Mouse (Mus musculus) limb, embryonic 14.5 days (tissue): ENCODE results near the gene Ms4a15. TPM values are rescaled to one million over a fixed set of nuclear protein-coding genes. Genes with fewer than 3 reads are reported as not detected.

Experiments
- ATAC-seq: fragments of 200-750 bp; cut with Nextera tagmentation; 2 replicates; pipeline ENCODE4 v1.8.0; 2017; ENCODE audit warnings: low read depth, moderate number of reproducible peaks, moderate TSS enrichment; ENCODE audit not compliant: low FRiP score
- DNase-seq: peaks from one replicate; pipeline ENCODE4 v3.0.0-alpha.2; 2015; ENCODE audit warnings: low spot score
- H3K27ac ChIP-seq: fragments of 300-500 bp; sonication (generic); replicated peaks from 2 replicates; pipeline ENCODE4 v1.5.1; 2014; ENCODE audit warnings: low read depth, mild to moderate bottlenecking, low read length, moderate library complexity, mixed read lengths
- H3K27me3 ChIP-seq: fragments of 300-500 bp; sonication (generic); 2 replicates; pipeline ENCODE4 v1.6.1; 2014; ENCODE audit warnings: low read length, mixed read lengths; ENCODE audit not compliant: control insufficient read depth, insufficient read depth
- H3K36me3 ChIP-seq: fragments of 300-500 bp; sonication (generic); 2 replicates; pipeline ENCODE4 v1.6.1; 2014; ENCODE audit warnings: mild to moderate bottlenecking, low read length, moderate library complexity, mixed read lengths; ENCODE audit not compliant: control insufficient read depth, insufficient read depth
- H3K4me1 ChIP-seq: fragments of 300-500 bp; sonication (generic); 2 replicates; pipeline ENCODE4 v1.6.1; 2014; ENCODE audit warnings: antibody characterized with exemption, low read length, mixed read lengths; ENCODE audit not compliant: control insufficient read depth, insufficient read depth
- H3K4me2 ChIP-seq: fragments of 300-500 bp; sonication (generic); replicated peaks from 2 replicates; pipeline ENCODE4 v1.6.1; 2014; ENCODE audit warnings: low read depth, mild to moderate bottlenecking, low read length, moderate library complexity; ENCODE audit not compliant: severe bottlenecking
- H3K4me3 ChIP-seq: fragments of 300-500 bp; sonication (generic); replicated peaks from 2 replicates; pipeline ENCODE4 v1.5.1; 2014; ENCODE audit warnings: low read length
- H3K9ac ChIP-seq: fragments of 300-500 bp; sonication (generic); 2 replicates; pipeline ENCODE4 v1.6.1; 2014; ENCODE audit warnings: mild to moderate bottlenecking, low read depth, low read length, moderate library complexity; ENCODE audit not compliant: severe bottlenecking
- H3K9me3 ChIP-seq: fragments of 300-500 bp; sonication (generic); 2 replicates; pipeline ENCODE4 v1.6.1; 2016; ENCODE audit warnings: low read length; ENCODE audit not compliant: control insufficient read depth
- POLR2A ChIP-seq: fragments of 200-500 bp; IDR thresholded peaks from 2 replicates; pipeline ENCODE4 v1.8.0; 2012; ENCODE audit warnings: inconsistent platforms, mild to moderate bottlenecking, moderate library complexity, borderline replicate concordance; ENCODE audit not compliant: insufficient read depth, insufficient read length; ENCODE audit errors: extremely low read depth
- WGBS: fragments of 180-500 bp; shearing (Covaris S2); extraction: QIAGEN DNeasy Blood & Tissue Kit; methylation state at CpG from one replicate; pipeline ENCODE4 v1.1.7; 2014; 5-methylcytosine and 5-hydroxymethylcytosine counted together
- polyA plus RNA-seq, 2 experiments: library from polyadenylated mRNA; depleted of rRNA in 1 of 2; stranded (reverse) in 1 of 2; unstranded in 1 of 2; fragments of >200 nt; fragmentation: Nextera tagmentation in 1 of 2; extraction: Ambion mirVana in 1 of 2; gene quantifications; 2 replicates each; pipeline versions ENCODE4 v1.2.1 to v1.2.3; 2012 to 2014

Gene Ms4a15
- polyA plus RNA-seq, 2 experiments, result not detected

DNA sequence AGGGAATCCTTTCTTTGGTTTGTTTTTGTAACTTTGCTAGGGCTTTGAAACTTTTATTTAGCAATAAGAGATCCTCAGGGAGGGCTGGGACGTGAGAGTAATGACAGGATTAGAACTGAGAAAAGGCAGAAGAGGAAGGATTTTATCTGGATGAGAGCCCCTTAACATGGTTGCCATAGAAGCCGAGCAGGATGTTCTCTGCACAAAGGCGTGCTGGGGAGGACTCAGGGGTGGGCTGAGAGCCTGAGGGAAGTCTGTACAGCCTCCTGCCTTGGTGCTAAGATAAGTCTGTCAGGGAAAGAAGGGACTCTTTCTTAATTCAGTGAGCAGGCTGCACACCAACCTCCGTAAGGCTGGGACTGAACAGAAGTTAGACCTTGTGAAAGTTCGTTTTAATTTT, 58.0 kb downstream of the Ms4a15 start:
- no peak for ATAC-seq
- no peaks in the 10 kb centered on the region for H3K36me3 ChIP-seq
- WGBS, result 61% methylated on average over 5 of the region's 5 CpGs
- H3K4me3 ChIP-seq, result no peak overlapping the region
- H3K27me3 ChIP-seq, result no peaks in the 10 kb centered on the region
- H3K9me3 ChIP-seq, result no peaks in the 10 kb centered on the region
- no peaks in the 10 kb centered on the region for H3K4me1 ChIP-seq
- no peak overlapping the region for H3K4me2 ChIP-seq
- no peak for DNase-seq
- no peak overlapping the region for H3K9ac ChIP-seq
- no peak overlapping the region for H3K27ac ChIP-seq
- TF ChIP-seq POLR2A, result no peak

DNA sequence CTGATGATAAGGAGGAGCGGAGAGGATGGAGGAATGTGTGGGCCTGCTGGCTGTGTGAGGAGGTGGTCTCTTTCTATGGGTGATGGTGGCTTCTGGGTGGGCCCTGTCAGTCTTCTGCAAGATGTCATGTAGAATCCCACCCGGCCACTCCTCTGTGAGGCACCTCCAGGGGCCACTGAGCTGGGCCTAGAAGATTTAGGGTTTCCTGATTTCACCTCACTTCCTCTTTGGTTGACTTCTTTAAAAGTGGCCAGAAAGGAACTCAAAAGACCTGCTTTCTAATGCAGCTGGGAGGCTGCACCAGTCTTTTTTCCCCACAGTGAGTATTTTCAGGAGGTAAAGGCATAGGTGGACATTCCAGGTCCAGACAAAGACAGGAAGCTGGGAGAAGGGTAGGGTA, 62.4 kb downstream of the Ms4a15 start:
- DNase-seq, result no peak
- no peaks in the 10 kb centered on the region for H3K9me3 ChIP-seq
- no peak overlapping the region for H3K4me2 ChIP-seq
- no peaks in the 10 kb centered on the region for H3K36me3 ChIP-seq
- WGBS, result 88% methylated on average over 2 of the region's 2 CpGs
- H3K27ac ChIP-seq, result no peak overlapping the region
- no peak overlapping the region for H3K9ac ChIP-seq
- no peaks in the 10 kb centered on the region for H3K27me3 ChIP-seq
- TF ChIP-seq POLR2A, result no peak
- H3K4me3 ChIP-seq, result no peak overlapping the region
- no peak for ATAC-seq
- H3K4me1 ChIP-seq, result no peaks in the 10 kb centered on the region

Other genes starting within 250 kb of the Ms4a15 start
- gene Cd6, start 163.2 kb downstream of the Ms4a15 start, polyA plus RNA-seq (2012; rRNA removed), result 0.04 and 0.10 TPM in 2 replicates
- gene Cd6, start 163.2 kb downstream of the Ms4a15 start, polyA plus RNA-seq (2014; fragmentation: Nextera tagmentation; extraction: Ambion mirVana), result 0.29 TPM in 1 of 2 replicates, not detected in the other
- 1.7 and 1.9 TPM in 2 replicates for gene Slc15a3, start 153.5 kb downstream of the Ms4a15 start, polyA plus RNA-seq (2012; rRNA removed)
- 1.1 and 2.1 TPM in 2 replicates for gene Slc15a3, start 153.5 kb downstream of the Ms4a15 start, polyA plus RNA-seq (2014; fragmentation: Nextera tagmentation; extraction: Ambion mirVana)
- 150 and 211 TPM in 2 replicates for gene Tmem132a, start 123.3 kb downstream of the Ms4a15 start, polyA plus RNA-seq (2012; rRNA removed)
- 67.8 and 76.2 TPM in 2 replicates for gene Tmem132a, start 123.3 kb downstream of the Ms4a15 start, polyA plus RNA-seq (2014; fragmentation: Nextera tagmentation; extraction: Ambion mirVana)
- 106 and 124 TPM in 2 replicates for gene Tmem109, start 111.2 kb downstream of the Ms4a15 start, polyA plus RNA-seq (2012; rRNA removed)
- 126 and 128 TPM in 2 replicates for gene Tmem109, start 111.2 kb downstream of the Ms4a15 start, polyA plus RNA-seq (2014; fragmentation: Nextera tagmentation; extraction: Ambion mirVana)
- gene Prpf19, start 98.0 kb downstream of the Ms4a15 start, polyA plus RNA-seq (2012; rRNA removed), result 360 and 433 TPM in 2 replicates
- gene Prpf19, start 98.0 kb downstream of the Ms4a15 start, polyA plus RNA-seq (2014; fragmentation: Nextera tagmentation; extraction: Ambion mirVana), result 39.7 and 43.6 TPM in 2 replicates
- 0.04 TPM in 1 of 2 replicates, not detected in the other for gene Zp1, start 72.6 kb downstream of the Ms4a15 start, polyA plus RNA-seq (2012; rRNA removed)
- gene Zp1, start 72.6 kb downstream of the Ms4a15 start, polyA plus RNA-seq (2014; fragmentation: Nextera tagmentation; extraction: Ambion mirVana), result not detected in 2 replicates
- gene Ptgdr2, start 56.1 kb downstream of the Ms4a15 start, polyA plus RNA-seq (2012; rRNA removed), result 0.15 and 0.33 TPM in 2 replicates
- 0.07 TPM in 2 replicates for gene Ptgdr2, start 56.1 kb downstream of the Ms4a15 start, polyA plus RNA-seq (2014; fragmentation: Nextera tagmentation; extraction: Ambion mirVana)
- gene Ccdc86, start 44.0 kb downstream of the Ms4a15 start, polyA plus RNA-seq (2012; rRNA removed), result 10.3 and 11.2 TPM in 2 replicates
- 22.4 and 23.8 TPM in 2 replicates for gene Ccdc86, start 44.0 kb downstream of the Ms4a15 start, polyA plus RNA-seq (2014; fragmentation: Nextera tagmentation; extraction: Ambion mirVana)
- gene Ms4a10, start 18.6 kb downstream of the Ms4a15 start, polyA plus RNA-seq (2012; rRNA removed), result 0.08 and 0.27 TPM in 2 replicates
- gene Ms4a10, start 18.6 kb downstream of the Ms4a15 start, polyA plus RNA-seq (2014; fragmentation: Nextera tagmentation; extraction: Ambion mirVana), result 0.57 TPM in 1 of 2 replicates, not detected in the other
- 0.05 TPM in 1 of 2 replicates, not detected in the other for gene Ms4a18, start 24.8 kb upstream of the Ms4a15 start, polyA plus RNA-seq (2012; rRNA removed)
- gene Ms4a18, start 24.8 kb upstream of the Ms4a15 start, polyA plus RNA-seq (2014; fragmentation: Nextera tagmentation; extraction: Ambion mirVana), result not detected in 2 replicates
- 0.06 TPM in 1 of 2 replicates, not detected in the other for gene Ms4a8a, start 87.9 kb upstream of the Ms4a15 start, polyA plus RNA-seq (2012; rRNA removed)
- not detected in 2 replicates for gene Ms4a8a, start 87.9 kb upstream of the Ms4a15 start, polyA plus RNA-seq (2014; fragmentation: Nextera tagmentation; extraction: Ambion mirVana)
- not detected in 2 replicates for gene 1700017D01Rik, start 137.6 kb upstream of the Ms4a15 start, polyA plus RNA-seq (2012; rRNA removed)
- gene 1700017D01Rik, start 137.6 kb upstream of the Ms4a15 start, polyA plus RNA-seq (2014; fragmentation: Nextera tagmentation; extraction: Ambion mirVana), result not detected in 2 replicates
- not detected in 2 replicates for gene 1700025F22Rik, start 172.1 kb upstream of the Ms4a15 start, polyA plus RNA-seq (2012; rRNA removed)
- gene 1700025F22Rik, start 172.1 kb upstream of the Ms4a15 start, polyA plus RNA-seq (2014; fragmentation: Nextera tagmentation; extraction: Ambion mirVana), result not detected in 2 replicates
- not detected in 2 replicates for gene Ms4a13, start 203.5 kb upstream of the Ms4a15 start, polyA plus RNA-seq (2012; rRNA removed)
- not detected in 2 replicates for gene Ms4a13, start 203.5 kb upstream of the Ms4a15 start, polyA plus RNA-seq (2014; fragmentation: Nextera tagmentation; extraction: Ambion mirVana)
- not detected in 2 replicates for gene Ms4a12, start 239.2 kb upstream of the Ms4a15 start, polyA plus RNA-seq (2012; rRNA removed)
- gene Ms4a12, start 239.2 kb upstream of the Ms4a15 start, polyA plus RNA-seq (2014; fragmentation: Nextera tagmentation; extraction: Ambion mirVana), result not detected in 2 replicates